21 mouse cellular contexts compared by ENCODE assay signal in genomic region chr2:170529766-170530165, GRCm38 (mm10). TPM values are rescaled to one million over a fixed set of nuclear protein-coding genes. Genes with fewer than 3 reads are reported as not detected.
"Had no signal": no experiment of that assay in that cellular context is flagged by ENCODE, and none has a peak within 500 bp of the region (broad histone marks: within the 10 kb centered on the region; RNA-seq: fewer than 3 reads in every experiment).

No protein-coding gene starts in this region.

- H3K9ac ChIP-seq: lung, embryonic 14.5 days; midbrain, embryonic 13.5 days; midbrain, embryonic 15.5 days; neural tube, embryonic 12.5 days had no signal

- H3K27me3 ChIP-seq: megakaryocyte, embryonic 14.5 days; midbrain, embryonic 13.5 days; midbrain, embryonic 15.5 days; neural tube, embryonic 12.5 days had no signal

- H3K9me3 ChIP-seq: midbrain, embryonic 13.5 days; midbrain, embryonic 15.5 days; neural tube, embryonic 12.5 days had no signal

- H3K27ac ChIP-seq: macrophage; midbrain, embryonic 13.5 days; midbrain, embryonic 15.5 days; neural tube, embryonic 12.5 days had no signal

- H3K4me3 ChIP-seq: megakaryocyte, embryonic 14.5 days; midbrain, embryonic 13.5 days; midbrain, embryonic 15.5 days; neural tube, embryonic 12.5 days had no signal

- ATAC-seq: midbrain, embryonic 13.5 days; midbrain, embryonic 15.5 days had no signal

- H3K4me2 ChIP-seq: lung, embryonic 14.5 days; midbrain, embryonic 11.5 days; midbrain, embryonic 13.5 days; midbrain, embryonic 15.5 days; neural tube, embryonic 12.5 days had no signal

- DNase-seq: lung, adult 18-20 months; lung, embryonic 14.5 days; lung, postnatal 10 days; right cerebral cortex, postnatal 14 days; thymus, adult 18-20 months; thymus, postnatal 14 days; thymus, postnatal 36 days had no signal

- H3K36me3 ChIP-seq: midbrain, embryonic 13.5 days; midbrain, embryonic 15.5 days; neural tube, embryonic 12.5 days had no signal

- H3K4me1 ChIP-seq: midbrain, embryonic 13.5 days; midbrain, embryonic 15.5 days; neural tube, embryonic 12.5 days had no signal

RNA-seq across cellular contexts. Expression of gene Cyp24a1, which starts 32.8 kb away (rescaled TPM):
- total RNA-seq: megakaryocyte progenitor cell, adult 5-6 weeks; midbrain, postnatal 0 days; monocyte, adult 5-6 weeks; neutrophil, adult 5-6 weeks had no signal
- polyA plus RNA-seq: lung, embryonic 14.5 days; lung, embryonic 16.5 days; macrophage; spleen, adult 2 months; stomach, embryonic 14.5 days; stomach, embryonic 16.5 days had no signal
